Mouse (Mus musculus) kidney, postnatal 14 days (tissue): Measurements from ENCODE around the gene Lims1.

ENCODE experiments used
- DNase-seq: peaks from one replicate; pipeline ENCODE4 v3.0.0; 2022; ENCODE audit warnings: mixed read lengths

The Lims1 gene

GRCm38 (mm10) chr10:58351670-58352069 lies 28.4 kb downstream of the Lims1 start:
- DNase-seq = no peak

- no peak for DNase-seq
Observed at GRCm38 (mm10) chr10:58352364-58352763, 29.1 kb downstream of the Lims1 start.

DNA sequence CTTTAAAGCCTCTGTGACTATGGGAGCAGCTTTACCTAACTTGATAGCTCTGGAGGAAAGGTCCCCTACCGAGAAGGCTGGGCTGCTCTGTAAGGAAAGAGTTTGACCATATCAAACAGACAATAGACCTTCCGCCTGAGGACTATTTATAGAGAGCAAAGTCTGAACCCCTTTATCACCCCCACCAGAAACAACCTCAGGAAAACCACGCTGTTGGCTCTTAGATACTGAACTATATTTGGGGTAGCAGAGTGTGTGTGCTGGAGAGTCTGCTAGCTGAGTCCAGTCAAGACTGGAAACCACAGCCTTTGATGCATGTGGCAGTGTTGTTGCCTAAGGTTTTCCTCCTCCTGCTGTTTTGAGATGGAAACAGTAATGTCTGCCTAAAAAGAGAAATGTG lies 31.3 kb downstream of the Lims1 start:
- no peak for DNase-seq

GRCm38 (mm10) chr10:58356460-58356859 lies 33.2 kb downstream of the Lims1 start:
- DNase-seq = no peak

DNA sequence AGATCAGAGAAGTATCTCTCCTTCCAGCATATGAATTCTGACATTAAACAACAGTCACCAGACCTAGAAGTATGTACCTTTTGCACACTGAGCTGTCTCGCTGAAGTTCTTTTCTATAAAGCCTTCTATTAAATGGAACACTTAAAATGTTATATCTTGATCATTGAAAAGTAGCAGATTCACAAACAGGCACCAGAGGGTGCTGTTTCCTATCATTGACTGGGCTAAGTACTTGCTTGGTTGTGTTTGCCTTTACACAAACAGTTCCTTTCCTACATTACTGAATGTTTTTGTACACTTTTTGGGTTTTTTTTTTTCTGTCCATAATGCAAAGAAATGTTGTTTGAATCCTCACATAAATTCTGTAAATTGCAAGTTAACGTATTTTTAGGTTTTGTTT lies 35.9 kb downstream of the Lims1 start:
- peak; percentile 49 for DNase-seq

- no peak for DNase-seq
Observed at GRCm38 (mm10) chr10:58359952-58360351, 36.7 kb downstream of the Lims1 start.

DNA sequence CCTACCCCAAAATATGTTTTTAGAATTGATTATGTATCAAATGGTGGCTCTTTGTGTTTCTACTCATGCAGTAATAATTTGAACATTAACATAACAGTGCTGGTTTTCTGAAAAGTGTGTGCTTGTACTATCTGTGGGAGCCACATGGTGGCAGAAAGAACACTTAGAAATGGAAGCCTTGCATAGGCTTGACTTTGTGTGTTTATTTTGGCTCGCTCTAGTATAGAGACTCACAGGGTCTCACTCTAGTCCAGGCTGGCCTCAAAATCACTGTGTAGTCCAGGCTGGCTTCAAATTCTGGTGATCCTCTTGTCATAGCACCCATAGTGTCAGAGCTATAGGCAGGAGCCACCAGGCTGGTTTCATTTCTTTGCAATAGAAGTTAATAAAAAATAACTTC lies 39.5 kb downstream of the Lims1 start:
- DNase-seq = peak; percentile 33

- DNase-seq = no peak
Observed at GRCm38 (mm10) chr10:58364770-58365515, 41.7 kb downstream of the Lims1 start.

- DNase-seq = no peak
Observed at GRCm38 (mm10) chr10:58368791-58369706, 45.8 kb downstream of the Lims1 start.

GRCm38 (mm10) chr10:58369707-58370093 lies 46.4 kb downstream of the Lims1 start:
- no peak for DNase-seq

DNA sequence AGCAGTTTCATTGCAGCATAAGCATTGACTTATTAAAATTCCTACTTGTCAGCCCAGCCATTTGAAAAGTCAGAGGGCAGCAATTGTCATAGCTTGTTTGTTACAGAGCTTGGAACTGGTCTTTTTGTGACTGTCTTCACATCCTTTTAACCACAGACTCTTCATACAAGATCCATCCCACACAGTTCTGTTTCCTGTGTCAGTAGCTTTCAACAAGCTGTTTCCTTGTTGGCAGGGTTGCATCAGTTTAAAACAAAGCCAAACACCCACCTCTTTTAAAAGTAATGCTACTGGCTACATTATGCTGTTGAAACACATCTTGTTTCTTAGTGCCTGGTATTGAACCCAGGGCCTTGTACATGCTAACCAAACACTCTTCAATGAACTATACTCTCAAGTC lies 46.9 kb downstream of the Lims1 start:
- peak; percentile 39 for DNase-seq

DNA sequence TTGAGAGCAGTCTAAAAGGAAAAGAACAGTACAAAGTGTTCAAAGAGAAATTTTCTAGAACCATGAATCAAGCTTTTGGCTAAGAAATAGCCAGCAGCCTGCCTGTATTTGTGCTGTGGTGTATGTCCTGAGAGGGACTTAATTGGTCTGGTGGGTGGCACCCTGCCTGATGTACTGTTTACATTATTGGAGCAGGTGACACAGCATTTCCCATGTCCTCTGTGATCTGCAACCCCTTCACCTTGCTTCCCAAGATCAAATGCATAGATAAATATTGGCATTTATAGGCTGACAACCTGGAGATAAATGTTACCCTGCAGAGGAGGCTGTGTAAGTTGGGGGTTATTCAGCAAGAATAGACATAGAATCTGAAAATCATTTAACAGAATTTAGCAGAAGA lies 47.3 kb downstream of the Lims1 start:
- no peak for DNase-seq

DNA sequence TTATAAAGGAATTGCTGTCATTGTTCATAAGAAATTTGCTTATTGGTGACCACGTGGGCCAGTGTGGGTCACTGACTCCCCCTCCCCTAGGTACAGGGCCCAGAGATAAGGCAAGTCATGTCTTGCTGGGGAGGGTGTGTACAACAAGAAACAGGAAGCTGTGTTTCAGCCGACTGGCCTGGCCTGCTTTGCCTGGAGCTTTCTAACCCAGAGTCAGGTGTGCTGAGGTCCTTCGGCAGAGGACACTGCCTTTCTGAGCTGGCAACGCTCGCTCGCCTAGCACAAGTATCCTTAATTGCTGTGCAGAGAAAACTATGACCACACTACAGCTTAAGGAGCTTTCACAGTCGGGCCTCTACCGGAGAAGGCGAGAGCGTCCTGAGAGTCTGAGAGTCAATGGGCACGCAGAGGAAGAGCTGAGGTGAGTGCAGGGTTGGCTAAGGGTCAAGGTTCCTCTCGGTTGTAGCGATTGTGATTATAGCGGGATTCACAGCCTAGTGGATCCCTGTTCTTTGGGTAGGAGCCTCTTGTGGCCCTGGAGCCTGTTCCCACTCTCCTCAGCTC lies 48.1 kb downstream of the Lims1 start:
- peak; percentile 31 for DNase-seq

- no peak for DNase-seq
Observed at GRCm38 (mm10) chr10:58372430-58373030, 49.3 kb downstream of the Lims1 start.

- no peak for DNase-seq
Observed at GRCm38 (mm10) chr10:58373829-58374228, 50.6 kb downstream of the Lims1 start.

DNA sequence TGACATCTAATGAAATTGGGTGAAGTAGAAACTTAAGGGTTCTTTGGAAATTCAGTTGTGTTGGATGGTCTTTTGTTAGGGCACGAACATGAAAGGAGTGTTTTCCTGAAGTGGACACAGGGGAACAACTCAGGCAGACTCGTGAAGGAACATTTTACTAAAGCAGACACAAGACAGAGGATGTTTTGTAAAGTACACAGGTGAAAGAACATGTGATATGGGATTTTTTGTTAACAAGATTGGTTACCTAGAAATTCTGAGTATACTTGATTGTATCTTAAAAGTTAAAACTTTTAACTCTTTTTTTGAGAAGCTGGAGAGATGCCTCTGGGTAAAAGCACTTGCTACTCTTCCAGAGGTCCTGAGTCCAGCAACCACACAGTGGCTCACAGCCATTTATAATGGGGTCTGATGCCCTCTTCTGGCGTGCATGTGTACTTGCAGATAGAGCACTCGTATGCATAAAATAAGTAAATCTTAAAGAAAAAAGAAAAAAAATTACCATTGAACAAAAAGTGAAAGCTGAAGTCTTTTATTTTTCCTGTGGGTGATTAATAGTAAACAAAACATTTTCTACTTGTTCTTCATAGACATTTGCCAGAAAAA lies 54.4 kb downstream of the Lims1 start:
- DNase-seq = peak; percentile 49

GRCm38 (mm10) chr10:58378380-58378779 lies 55.1 kb downstream of the Lims1 start:
- DNase-seq = no peak

DNA sequence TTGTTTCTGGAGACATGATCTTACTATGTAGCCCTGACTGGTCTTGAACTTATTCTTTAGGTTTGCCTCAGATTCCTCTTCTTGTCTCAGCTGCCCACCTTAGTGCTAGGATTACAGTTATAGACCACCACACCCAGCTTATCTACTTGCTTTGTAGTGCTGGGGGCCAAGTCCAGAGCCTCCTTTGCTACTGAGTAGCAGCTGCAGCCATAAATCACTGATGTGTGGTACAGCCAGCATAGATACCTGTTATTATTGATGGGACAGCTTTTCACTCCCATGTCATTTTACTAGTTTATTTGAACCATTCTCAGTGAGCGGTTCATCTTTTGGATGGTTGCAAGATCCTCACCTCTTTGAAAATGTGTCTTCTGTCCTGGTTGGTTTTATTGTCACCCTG lies 56.4 kb downstream of the Lims1 start:
- no peak for DNase-seq

DNA sequence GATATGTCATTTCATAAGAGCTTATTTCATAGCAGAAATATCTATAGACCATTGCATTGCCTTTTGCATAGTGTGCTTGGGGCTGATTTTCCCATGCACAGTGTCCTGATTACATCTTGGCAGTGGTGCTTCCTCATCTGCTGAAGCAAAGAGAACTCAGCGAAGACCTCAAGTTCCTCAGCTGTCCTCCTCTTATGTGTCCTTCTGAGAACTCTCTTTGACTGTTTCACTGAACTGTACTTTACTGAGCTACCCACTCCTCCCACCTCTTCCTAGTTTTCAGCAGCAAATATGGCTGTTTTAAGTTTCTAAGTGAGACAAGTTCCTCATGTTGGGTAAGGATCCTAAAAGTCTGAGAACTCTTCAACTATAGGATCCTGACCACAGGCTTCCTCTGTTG lies 58.6 kb downstream of the Lims1 start:
- DNase-seq = no peak

- no peak for DNase-seq
Observed at GRCm38 (mm10) chr10:58382621-58383101, 59.4 kb downstream of the Lims1 start.

DNA sequence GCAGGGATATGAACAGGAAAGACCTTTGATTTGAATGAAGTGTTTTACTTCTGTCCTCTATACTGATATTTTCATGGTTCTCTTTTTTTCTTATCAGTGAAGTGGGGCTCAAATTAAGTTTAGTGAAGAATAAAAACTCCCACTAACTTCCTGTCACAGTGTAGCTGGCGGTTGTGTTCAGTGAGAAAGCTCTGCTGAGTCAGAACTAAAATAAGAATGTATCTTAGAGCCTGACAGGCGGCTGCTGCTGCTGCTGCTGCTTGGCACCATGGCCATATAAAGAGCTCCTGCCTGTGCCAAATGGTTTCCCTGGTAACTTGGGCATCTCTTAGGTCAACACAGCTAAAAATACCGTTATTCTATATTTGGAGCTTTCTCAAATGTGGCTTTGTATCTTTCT lies 60.0 kb downstream of the Lims1 start:
- DNase-seq = no peak

DNA sequence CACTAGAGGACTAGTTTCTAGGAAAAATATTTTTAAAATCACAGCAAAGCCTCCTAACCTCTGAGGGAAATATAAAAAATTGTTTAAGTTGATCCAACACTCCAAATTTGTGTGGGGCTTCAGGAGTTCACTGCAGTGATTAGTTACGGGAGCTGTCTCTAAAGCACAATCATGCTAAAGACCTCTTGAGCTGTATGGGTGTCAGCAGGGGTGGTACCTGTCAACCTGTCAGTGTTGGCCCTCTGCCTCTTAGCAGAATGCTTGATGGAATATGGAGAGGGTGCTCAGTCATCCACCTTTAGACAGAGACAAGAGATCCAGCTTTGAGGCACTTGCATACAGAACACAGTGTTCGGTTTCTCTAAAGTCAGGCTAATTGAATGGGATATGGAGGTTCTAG lies 60.5 kb downstream of the Lims1 start:
- DNase-seq = no peak

DNA sequence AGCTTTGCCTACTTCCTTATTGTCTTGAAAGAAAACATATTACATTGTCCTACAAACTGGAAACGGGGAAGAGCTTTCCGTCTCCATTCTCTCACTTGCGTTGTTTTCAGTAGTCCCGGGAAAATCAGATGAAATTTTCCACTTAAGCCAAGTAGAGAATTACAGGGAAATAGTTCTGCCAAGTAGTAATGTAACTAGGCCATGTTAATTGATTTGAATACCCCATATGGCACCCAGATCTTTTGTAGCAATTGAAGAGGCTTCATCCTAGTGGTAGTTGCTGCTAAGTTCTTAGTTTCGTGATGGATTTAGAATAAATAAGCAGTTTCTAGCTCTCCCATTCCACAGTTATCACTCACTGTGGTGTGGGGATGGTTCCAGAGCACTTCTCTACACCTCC lies 62.4 kb downstream of the Lims1 start:
- no peak for DNase-seq
